Comparison of ENCODE assay signal across 8 mouse cellular contexts in genomic region chr12:12323616-12324223, GRCm38 (mm10).
A peak's percentile ranks its signal among the peaks of the same experiment; 100 is the strongest.
DNase-seq lines count a peak whose midpoint lies in the region; ATAC-seq and TF ChIP-seq lines count a peak whose summit lies in the region.

No protein-coding gene starts in this region.

- no peaks in the 10 kb centered on the region for H3K27me3 ChIP-seq in Patski
- no peaks in the 10 kb centered on the region for H3K27me3 ChIP-seq in hindbrain, embryonic 13.5 days

- peak overlapping the region; percentile 66 for H3K9ac ChIP-seq in hindbrain, embryonic 13.5 days

- no peaks in the 10 kb centered on the region for H3K9me3 ChIP-seq in hindbrain, embryonic 13.5 days

- H3K4me1 ChIP-seq in hindbrain, embryonic 13.5 days (replicated peaks) = peaks cover 14% of the 10 kb centered on the region

- no peaks in the 10 kb centered on the region for H3K36me3 ChIP-seq in hindbrain, embryonic 13.5 days

- in situ Hi-C loops in Patski (cut with MboI; ENCODE audit: low pct_unique_long_range_greater_than_20kb) = loop anchor here (5.0 to 25.0 kb wide), 4 partner anchors 74 to 986 kb away; no protein-coding TSS in a partner anchor

- peak overlapping the region; percentile 28 for H3K4me3 ChIP-seq in hindbrain, embryonic 13.5 days

- peak; percentile 93 for TF ChIP-seq CTCF in Patski (IDR thresholded peaks at IDR 0.05)

- peak overlapping the region; percentile 94 for H3K27ac ChIP-seq in hindbrain, embryonic 13.5 days

- peak overlapping the region; percentile 54 for H3K4me2 ChIP-seq in hindbrain, embryonic 13.5 days

- peak; percentile 73 for ATAC-seq in Patski
- ATAC-seq in hindbrain, embryonic 13.5 days (ENCODE audit: low FRiP score) = peak; percentile 93

- 10% methylated on average over 18 of the region's 18 CpGs for WGBS in hindbrain, embryonic 13.5 days

- DNase-seq in Patski (ENCODE audit: low read depth, low spot score) = peak; percentile 17
- DNase-seq in cerebellum, postnatal 14 days = peak; percentile 97
- peak; percentile 94 to 95 for DNase-seq in frontal cortex, postnatal 25 days (ENCODE audit: low spot score in 2 of 2)
- DNase-seq in layer of hippocampus, postnatal 14 days (ENCODE audit: low spot score in 2 of 2) = peak; percentile 93
- peak; percentile 91 for DNase-seq in lung, postnatal 10 days
- DNase-seq in retina, adult 2 months (ENCODE audit: low read depth, low spot score) = peak; percentile 36
- peak; percentile 86 to 92 for DNase-seq in thymus, postnatal 36 days

- CTCF ChIA-PET in Patski (lab: Charles Lee) = interaction anchor here (0.8 to 2.3 kb wide), 8 partner anchors 9 to 615 kb away, joined by 3 to 5 read pairs (median 4); no protein-coding TSS in a partner anchor

- POLR2A ChIA-PET in Patski (lab: Charles Lee) = interaction anchor here (1.1 kb wide), 1 partner anchor 10 kb away, joined by 3 read pairs; no protein-coding TSS in a partner anchor

Comparison
In these comparisons a context has a peak if more than half of its experiments do, and no peak if none do; other contexts are left out.
1. Peak in every context shown above with its lines: DNase-seq, ATAC-seq, H3K4me3 ChIP-seq and H3K27ac ChIP-seq.
2. DNase-seq: peak in every context shown above with its lines; median percentile 97 in cerebellum, postnatal 14 days; 94 in frontal cortex, postnatal 25 days; 93 in layer of hippocampus, postnatal 14 days; 91 in lung, postnatal 10 days; 89 in thymus, postnatal 36 days; 36 in retina, adult 2 months; 17 in Patski.